Mouse (Mus musculus) G1E (cell line): ENCODE results near the gene Tmem121. TPM values are rescaled to one million over a fixed set of nuclear protein-coding genes. Genes with fewer than 3 reads are reported as not detected.
A peak's percentile ranks its signal among the peaks of the same experiment; 100 is the strongest.

Experiments
- ATAC-seq: 2 replicates; pipeline ENCODE4 v1.8.0; 2016; ENCODE audit warnings: mild to moderate bottlenecking; ENCODE audit not compliant: insufficient number of reproducible peaks, poor library complexity, low FRiP score, severe bottlenecking; ENCODE audit errors: extremely low read depth
- DNase-seq: peaks from one replicate; pipeline ENCODE4 v3.0.0; 2012; ENCODE audit warnings: low spot score
- H3K27me3 ChIP-seq: 2 replicates; pipeline ENCODE4 v1.6.1; 2012; ENCODE audit warnings: mild to moderate bottlenecking, low read length, inconsistent platforms; ENCODE audit not compliant: insufficient read depth
- H3K36me3 ChIP-seq: replicated peaks from 2 replicates; pipeline ENCODE3; 2012; ENCODE audit warnings: mild to moderate bottlenecking, inconsistent platforms
- H3K4me1 ChIP-seq: 2 replicates; pipeline ENCODE4 v1.6.1; 2012; ENCODE audit warnings: low read depth, low read length, inconsistent platforms, mixed read lengths; ENCODE audit not compliant: insufficient read depth
- H3K4me3 ChIP-seq: 2 replicates; pipeline ENCODE4 v1.5.1; 2012; ENCODE audit warnings: low read depth, mild to moderate bottlenecking, inconsistent platforms, low read length, moderate library complexity, mixed read lengths
- H3K9me3 ChIP-seq: replicated peaks from 2 replicates; pipeline ENCODE4 v1.6.1; 2012; ENCODE audit warnings: inconsistent platforms
- CTCF ChIP-seq: IDR thresholded peaks from 2 replicates; pipeline ENCODE4 v1.5.1; 2012; ENCODE audit warnings: low read depth, low read length, inconsistent platforms, mixed read lengths
- GATA1 ChIP-seq: IDR thresholded peaks from 2 replicates; pipeline ENCODE4 v1.6.1; 2012; ENCODE audit warnings: borderline replicate concordance, low read length, inconsistent platforms, mixed read lengths
- GATA2 ChIP-seq: IDR thresholded peaks from 2 replicates; pipeline ENCODE4 v1.6.1; 2012; ENCODE audit warnings: low read depth, low read length, inconsistent platforms, borderline replicate concordance
- POLR2AphosphoS5 ChIP-seq: IDR thresholded peaks from 2 replicates; pipeline ENCODE4 v1.6.1; 2012; ENCODE audit warnings: low read depth, low read length, inconsistent platforms; ENCODE audit not compliant: insufficient replicate concordance
- TAL1 ChIP-seq: conservative IDR thresholded peaks from 2 replicates; pipeline ENCODE4 v1.6.1; 2012; ENCODE audit warnings: low read depth, low read length, inconsistent platforms, mixed read lengths
- polyA plus RNA-seq: library from polyadenylated mRNA; stranded (reverse); fragments of >175 nt; gene quantifications from 2 replicates; pipeline ENCODE4 v1.2.3, GENCODE M21; 2012
- total RNA-seq, 2 experiments: library from RNA; stranded (forward) in 1 of 2; stranded (reverse) in 1 of 2; fragments of 200-1000 nt in 1 of 2; fragments of >200 nt in 1 of 2; fragmentation: Nextera tagmentation in 1 of 2; gene quantifications; 2 replicates each; pipeline ENCODE4 v1.2.3; 2014 to 2017

The Tmem121 gene
- total RNA-seq (2014; fragmentation: Nextera tagmentation) (not detected in 2 replicates), total RNA-seq (2017) (not detected in 2 replicates), polyA plus RNA-seq (not detected in 2 replicates)

DNA sequence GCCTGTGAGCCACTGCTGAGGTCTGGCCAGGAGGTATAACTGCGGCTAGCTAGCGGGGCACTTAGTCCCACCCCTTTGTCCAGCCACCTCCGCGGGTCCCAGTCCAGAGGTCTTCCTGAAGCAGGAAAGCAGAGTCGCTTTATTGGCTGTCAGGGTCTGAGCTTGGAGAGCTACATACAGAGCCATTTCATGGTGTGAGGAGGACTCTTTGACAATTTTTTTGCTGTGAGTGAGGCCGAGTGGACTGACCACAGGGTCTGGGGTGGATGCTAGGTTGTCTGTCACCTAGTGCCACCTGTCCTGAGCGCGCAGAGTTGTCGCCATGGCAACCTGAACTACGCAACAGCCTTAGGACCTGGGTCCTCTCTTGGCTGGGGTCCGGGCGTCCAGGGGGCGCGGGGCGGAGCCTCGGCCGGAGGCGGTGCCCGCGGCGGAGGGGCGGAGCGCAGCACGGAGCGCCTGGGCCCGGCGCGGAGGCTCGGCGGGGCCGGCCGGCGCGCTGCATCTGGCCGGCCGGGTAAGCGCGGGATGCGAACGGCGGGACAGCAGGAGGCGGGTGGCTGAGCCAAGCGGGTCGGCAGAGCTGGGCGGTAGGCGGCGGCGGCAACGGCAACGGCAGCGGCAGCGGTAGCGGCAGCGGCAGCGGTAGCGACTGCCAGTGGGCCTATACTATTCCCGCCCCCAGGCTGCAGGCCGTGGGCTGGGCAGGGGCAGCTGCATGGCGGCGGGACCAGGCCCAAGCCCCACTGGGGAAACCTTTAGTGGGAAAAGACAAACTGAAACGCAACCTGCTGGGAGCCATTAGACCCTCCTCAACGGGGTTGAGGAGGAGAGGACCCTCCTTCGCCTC lies at the start of gene Tmem121:
Gene Tmem121, plus strand, starts transcription at position 489 of the 850 bp plus-strand sequence.
- Histone ChIP-seq H3K36me3 (no peaks in the 10 kb centered on the region), H3K4me3 (no peak within 1 kb of the TSS), H3K4me1 (no peaks in the 10 kb centered on the region), H3K9me3 (peaks cover 38% of the 10 kb centered on the region), H3K27me3 (peaks cover 9% of the 10 kb centered on the region; the same call in 1 of the 2 replicates)
- no peak for ATAC-seq
- TF ChIP-seq GATA1 (no peak), POLR2AphosphoS5 (no peak), GATA2 (no peak), CTCF (no peak), TAL1 (no peak)
- DNase-seq, result no peak

- H3K27me3 ChIP-seq, result peaks cover 19% of the 10 kb centered on the region
- no peak overlapping the region for H3K4me3 ChIP-seq
- ATAC-seq (no peak), DNase-seq (no peak)
- TF ChIP-seq POLR2AphosphoS5 (no peak), TAL1 (no peak), CTCF (no peak), GATA1 (no peak), GATA2 (no peak)
- H3K4me1 ChIP-seq, result peaks cover 47% of the 10 kb centered on the region
- H3K9me3 ChIP-seq, result peaks cover 16% of the 10 kb centered on the region
- H3K36me3 ChIP-seq, result peaks cover 82% of the 10 kb centered on the region
These were observed 49.2 kb upstream of the Tmem121 start for GRCm38 (mm10) chr12:113136492-113137020.

DNA sequence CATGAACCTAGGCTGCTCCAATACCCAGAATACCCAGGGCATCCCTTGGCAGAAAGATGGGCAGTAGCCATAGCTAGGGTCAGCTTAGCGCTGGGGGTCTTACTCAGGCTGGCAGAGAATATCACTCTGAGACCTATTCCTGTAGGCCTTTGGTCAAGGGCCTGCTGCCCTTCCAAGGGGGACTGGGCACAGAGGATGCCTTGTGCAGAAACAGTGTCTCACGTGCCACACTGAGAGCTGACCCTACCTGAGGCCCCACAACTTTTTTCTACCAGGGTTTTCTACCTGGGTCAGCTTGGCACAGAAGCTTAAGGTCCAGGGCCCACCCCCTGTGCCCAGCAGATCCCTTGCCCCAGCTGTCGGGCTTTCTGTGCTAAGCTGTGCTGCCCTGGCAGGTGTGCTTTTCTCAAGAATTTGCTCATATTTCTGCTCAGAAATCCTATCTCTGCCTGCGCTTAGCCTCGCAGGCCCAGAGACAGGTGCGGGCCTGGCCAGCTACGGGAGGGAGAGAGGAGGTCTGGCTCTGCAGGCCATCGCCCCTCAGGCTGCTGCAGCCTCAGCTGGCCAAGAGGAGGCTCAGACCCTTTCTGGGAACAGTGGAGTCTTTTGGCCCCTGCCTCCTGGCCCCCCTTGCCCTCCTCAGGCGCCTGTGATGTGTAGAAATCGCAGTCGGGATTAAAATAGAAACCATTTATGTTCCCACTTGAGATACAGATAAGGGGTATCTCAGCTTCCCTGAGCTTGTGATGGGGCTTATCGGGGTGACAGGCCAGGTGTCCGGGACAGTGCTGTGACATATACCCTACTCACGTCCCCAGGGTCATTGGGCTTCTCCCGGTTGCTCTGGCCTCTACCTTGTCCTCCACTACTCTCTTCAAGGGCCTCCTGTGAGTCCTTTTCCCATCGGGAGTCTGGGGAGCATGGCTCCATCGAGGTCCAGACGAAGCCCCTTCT lies 48.2 kb upstream of the Tmem121 start:
- H3K27me3 ChIP-seq, result peaks cover 29% of the 10 kb centered on the region
- no peak for TF ChIP-seq GATA2
- no peak for TF ChIP-seq TAL1
- TF ChIP-seq GATA1, result no peak
- no peak for TF ChIP-seq POLR2AphosphoS5
- TF ChIP-seq CTCF, result no peak
- DNase-seq, result no peak
- no peak overlapping the region for H3K4me3 ChIP-seq
- H3K4me1 ChIP-seq, result peaks cover 40% of the 10 kb centered on the region
- H3K9me3 ChIP-seq, result peaks cover 16% of the 10 kb centered on the region
- peaks cover 73% of the 10 kb centered on the region for H3K36me3 ChIP-seq
- no peak for ATAC-seq

GRCm38 (mm10) chr12:113138291-113138690 lies 47.4 kb upstream of the Tmem121 start:
- DNase-seq (no peak), ATAC-seq (no peak)
- Histone ChIP-seq H3K36me3 (peaks cover 65% of the 10 kb centered on the region), H3K4me3 (no peak overlapping the region), H3K9me3 (peaks cover 16% of the 10 kb centered on the region), H3K27me3 (peaks cover 37% of the 10 kb centered on the region), H3K4me1 (peaks cover 47% of the 10 kb centered on the region)
- TF ChIP-seq GATA2 (no peak), GATA1 (no peak), TAL1 (no peak), POLR2AphosphoS5 (no peak), CTCF (no peak)

GRCm38 (mm10) chr12:113138901-113139864 lies 46.5 kb upstream of the Tmem121 start:
- ATAC-seq (no peak), DNase-seq (no peak)
- H3K9me3 ChIP-seq, result peaks cover 16% of the 10 kb centered on the region
- H3K4me3 ChIP-seq, result peak overlapping the region; percentile 70; the same call in 1 of the 2 replicates
- peaks cover 49% of the 10 kb centered on the region for H3K4me1 ChIP-seq
- H3K27me3 ChIP-seq, result peaks cover 45% of the 10 kb centered on the region
- H3K36me3 ChIP-seq, result peaks cover 58% of the 10 kb centered on the region
- TF ChIP-seq GATA1 (no peak), POLR2AphosphoS5 (peak; percentile 38; the same call in 1 of the 2 replicates)
